Mouse (Mus musculus) liver, embryonic 14.5 days (tissue): ENCODE measurements around the gene Mrgbp.

Experiments
- CTCF ChIP-seq: IDR thresholded peaks from 2 replicates; pipeline ENCODE4 v1.5.1; 2016; ENCODE audit warnings: antibody characterized with exemption, low read depth, control low read depth
- EP300 ChIP-seq: IDR thresholded peaks from 2 replicates; pipeline ENCODE4 v1.6.1; 2016; ENCODE audit warnings: antibody characterized with exemption, low read depth

DNA sequence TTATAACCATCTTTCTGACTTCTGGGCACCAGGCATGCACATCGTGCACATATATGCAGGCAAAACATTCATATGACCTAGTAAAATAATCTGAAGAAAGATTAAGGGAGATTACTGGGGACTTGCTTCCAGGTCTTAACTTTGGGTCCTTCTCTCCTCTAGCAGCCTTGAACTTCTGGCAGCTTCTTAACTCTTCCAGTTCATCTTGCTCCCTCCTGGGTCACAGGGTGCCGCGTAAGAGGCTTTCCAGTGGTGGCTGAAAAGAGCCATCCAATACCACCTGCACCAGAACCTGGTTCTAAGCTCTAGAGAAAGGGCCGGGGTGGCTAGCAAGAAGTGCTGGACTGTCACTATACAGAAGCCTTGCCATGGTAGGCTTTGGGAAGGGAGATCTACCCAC, 16.4 kb downstream of the Mrgbp start, which contains the start of gene Col9a3:
- no peak for TF ChIP-seq EP300
- no peak for TF ChIP-seq CTCF
